Mouse (Mus musculus): Measurements from ENCODE around the gene Jmjd8.
A peak's percentile ranks its signal among the peaks of the same experiment; 100 is the strongest.

GRCm38 (mm10) chr17:25830806-25831431 is 2.3 kb downstream of the Jmjd8 start:
- TF ChIP-seq POLR2A (IDR thresholded peaks at IDR 0.05; ENCODE audit: extremely low read depth, insufficient read depth, low read length): 0 out of 2 replicates have a peak, but pooled peaks have one; percentile 4
- TF ChIP-seq CTCF (IDR thresholded peaks at IDR 0.05; ENCODE audit: low read depth, low read length): no peak
